Mouse (Mus musculus): ENCODE data around the gene Apoh. TPM values are rescaled to one million over a fixed set of nuclear protein-coding genes. Genes with fewer than 3 reads are reported as not detected.

Apoh gene
- polyA plus RNA-seq, 1 experiment: 0.25 TPM

DNA sequence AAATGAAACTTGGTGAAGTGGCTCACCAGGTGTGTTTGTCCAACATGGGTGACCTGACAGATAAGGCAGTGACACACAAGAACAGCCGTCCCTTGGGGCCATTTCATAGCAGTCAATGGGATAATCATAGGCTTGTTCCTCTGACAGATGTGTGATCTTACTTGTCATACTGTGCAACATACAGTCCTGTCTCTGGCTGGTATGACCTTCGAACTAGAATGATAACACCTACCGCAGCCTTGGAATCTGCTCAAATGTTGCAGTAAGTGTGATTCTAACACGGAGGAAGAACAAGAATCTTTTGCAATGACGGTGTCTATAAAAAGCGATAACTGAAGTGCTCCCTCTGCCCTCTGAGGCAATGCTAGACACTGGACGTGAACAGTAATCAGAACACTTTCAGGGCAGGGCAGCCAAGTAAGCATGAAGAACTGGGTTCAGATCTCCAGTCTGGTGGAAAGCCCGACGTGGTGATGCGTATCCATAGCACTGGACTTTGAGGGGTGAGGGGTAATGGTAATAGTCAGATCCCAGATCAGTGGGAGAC, 9.8 kb downstream of the Apoh start:
- H3K4me3 ChIP-seq: no peak overlapping the region
- no peaks in the 10 kb centered on the region for H3K79me2 ChIP-seq (ENCODE audit: control insufficient read depth, insufficient read depth)
- H3K4me2 ChIP-seq (ENCODE audit: low read depth): no peak overlapping the region
- no peak for TF ChIP-seq CEBPB (IDR thresholded peaks at IDR 0.05; ENCODE audit: insufficient read depth, poor library complexity, severe bottlenecking)
- TF ChIP-seq TCF12 (IDR thresholded peaks at IDR 0.05; ENCODE audit: insufficient read depth, poor library complexity, severe bottlenecking): no peak
- no peak for TF ChIP-seq TCF3 (IDR thresholded peaks at IDR 0.05; ENCODE audit: insufficient read length, low read depth)
- TF ChIP-seq POLR2AphosphoS2 (IDR thresholded peaks at IDR 0.05; ENCODE audit: insufficient read length, low read depth): no peak
- TF ChIP-seq SRF (IDR thresholded peaks at IDR 0.05; ENCODE audit: control insufficient read depth, insufficient read length, low read depth): no peak
- TF ChIP-seq USF1 (IDR thresholded peaks at IDR 0.05; ENCODE audit: low read depth): no peak
- no peak for TF ChIP-seq POLR2A (IDR thresholded peaks at IDR 0.05; ENCODE audit: insufficient read length, low read depth)
- TF ChIP-seq MYOD1 (IDR thresholded peaks at IDR 0.05; ENCODE audit: control insufficient read depth in 1 of 3, insufficient read length in 2 of 3, low read depth in 2 of 3): no peak
- TF ChIP-seq MAX (IDR thresholded peaks at IDR 0.05; ENCODE audit: low read depth): no peak
- no peak for TF ChIP-seq E2F4 (IDR thresholded peaks at IDR 0.05; ENCODE audit: insufficient read depth)
- no peak for TF ChIP-seq MYOG (IDR thresholded peaks at IDR 0.05; ENCODE audit: control insufficient read depth in 1 of 3, insufficient read depth in 1 of 3, insufficient read length in 2 of 3, low read depth in 2 of 3)
- no peak for TF ChIP-seq REST (IDR thresholded peaks at IDR 0.05; ENCODE audit: insufficient read depth, insufficient read length)
- H3K27me3 ChIP-seq (ENCODE audit: control insufficient read depth, insufficient read depth, insufficient read length): no peaks in the 10 kb centered on the region
- H3ac ChIP-seq (ENCODE audit: control insufficient read depth, insufficient read length): no peak overlapping the region
- no peaks in the 10 kb centered on the region for H3K36me3 ChIP-seq (ENCODE audit: control insufficient read depth, insufficient read depth)

- Histone ChIP-seq H3K36me3 (ENCODE audit: control insufficient read depth, insufficient read depth) (no peaks in the 10 kb centered on the region), H3K4me3 (no peak overlapping the region), H3K27me3 (ENCODE audit: control insufficient read depth, insufficient read depth, insufficient read length) (no peaks in the 10 kb centered on the region), H3K79me2 (ENCODE audit: control insufficient read depth, insufficient read depth) (no peaks in the 10 kb centered on the region), H3ac (ENCODE audit: control insufficient read depth, insufficient read length) (no peak overlapping the region), H3K4me2 (ENCODE audit: low read depth) (no peak overlapping the region)
- TF ChIP-seq POLR2AphosphoS2 (IDR thresholded peaks at IDR 0.05; ENCODE audit: insufficient read length, low read depth) (no peak), REST (IDR thresholded peaks at IDR 0.05; ENCODE audit: insufficient read depth, insufficient read length) (no peak), TCF12 (IDR thresholded peaks at IDR 0.05; ENCODE audit: insufficient read depth, poor library complexity, severe bottlenecking) (no peak), MYOG (IDR thresholded peaks at IDR 0.05; ENCODE audit: control insufficient read depth in 1 of 3, insufficient read depth in 1 of 3, insufficient read length in 2 of 3, low read depth in 2 of 3) (no peak), MAX (IDR thresholded peaks at IDR 0.05; ENCODE audit: low read depth) (no peak), E2F4 (IDR thresholded peaks at IDR 0.05; ENCODE audit: insufficient read depth) (no peak), USF1 (IDR thresholded peaks at IDR 0.05; ENCODE audit: low read depth) (no peak), CEBPB (IDR thresholded peaks at IDR 0.05; ENCODE audit: insufficient read depth, poor library complexity, severe bottlenecking) (no peak), POLR2A (IDR thresholded peaks at IDR 0.05; ENCODE audit: insufficient read length, low read depth) (no peak), TCF3 (IDR thresholded peaks at IDR 0.05; ENCODE audit: insufficient read length, low read depth) (no peak), MYOD1 (IDR thresholded peaks at IDR 0.05; ENCODE audit: control insufficient read depth in 1 of 3, insufficient read length in 2 of 3, low read depth in 2 of 3) (no peak), SRF (IDR thresholded peaks at IDR 0.05; ENCODE audit: control insufficient read depth, insufficient read length, low read depth) (no peak)
Observed at GRCm38 (mm10) chr11:108356020-108356419, 12.9 kb downstream of the Apoh start.

GRCm38 (mm10) chr11:108358911-108359310, 15.8 kb downstream of the Apoh start:
- no peak overlapping the region for H3K4me2 ChIP-seq (ENCODE audit: low read depth)
- no peak overlapping the region for H3K4me3 ChIP-seq
- H3K27me3 ChIP-seq (ENCODE audit: control insufficient read depth, insufficient read depth, insufficient read length): no peaks in the 10 kb centered on the region
- H3ac ChIP-seq (ENCODE audit: control insufficient read depth, insufficient read length): no peak overlapping the region
- H3K79me2 ChIP-seq (ENCODE audit: control insufficient read depth, insufficient read depth): no peaks in the 10 kb centered on the region
- no peak for TF ChIP-seq MYOD1 (IDR thresholded peaks at IDR 0.05; ENCODE audit: control insufficient read depth in 1 of 3, insufficient read length in 2 of 3, low read depth in 2 of 3)
- TF ChIP-seq POLR2A (IDR thresholded peaks at IDR 0.05; ENCODE audit: insufficient read length, low read depth): no peak
- no peak for TF ChIP-seq CEBPB (IDR thresholded peaks at IDR 0.05; ENCODE audit: insufficient read depth, poor library complexity, severe bottlenecking)
- TF ChIP-seq TCF3 (IDR thresholded peaks at IDR 0.05; ENCODE audit: insufficient read length, low read depth): no peak
- no peak for TF ChIP-seq TCF12 (IDR thresholded peaks at IDR 0.05; ENCODE audit: insufficient read depth, poor library complexity, severe bottlenecking)
- TF ChIP-seq USF1 (IDR thresholded peaks at IDR 0.05; ENCODE audit: low read depth): no peak
- no peak for TF ChIP-seq E2F4 (IDR thresholded peaks at IDR 0.05; ENCODE audit: insufficient read depth)
- no peak for TF ChIP-seq POLR2AphosphoS2 (IDR thresholded peaks at IDR 0.05; ENCODE audit: insufficient read length, low read depth)
- TF ChIP-seq MYOG (IDR thresholded peaks at IDR 0.05; ENCODE audit: control insufficient read depth in 1 of 3, insufficient read depth in 1 of 3, insufficient read length in 2 of 3, low read depth in 2 of 3): no peak
- no peak for TF ChIP-seq MAX (IDR thresholded peaks at IDR 0.05; ENCODE audit: low read depth)
- no peaks in the 10 kb centered on the region for H3K36me3 ChIP-seq (ENCODE audit: control insufficient read depth, insufficient read depth)

GRCm38 (mm10) chr11:108360983-108361382, 17.8 kb downstream of the Apoh start:
- H3ac ChIP-seq (ENCODE audit: control insufficient read depth, insufficient read length): no peak overlapping the region
- H3K27me3 ChIP-seq (ENCODE audit: control insufficient read depth, insufficient read depth, insufficient read length): no peaks in the 10 kb centered on the region
- no peak overlapping the region for H3K4me3 ChIP-seq
- H3K79me2 ChIP-seq (ENCODE audit: control insufficient read depth, insufficient read depth): no peaks in the 10 kb centered on the region
- H3K4me2 ChIP-seq (ENCODE audit: low read depth): no peak overlapping the region
- no peak for TF ChIP-seq TCF12 (IDR thresholded peaks at IDR 0.05; ENCODE audit: insufficient read depth, poor library complexity, severe bottlenecking)
- TF ChIP-seq SRF (IDR thresholded peaks at IDR 0.05; ENCODE audit: control insufficient read depth, insufficient read length, low read depth): no peak
- no peak for TF ChIP-seq TCF3 (IDR thresholded peaks at IDR 0.05; ENCODE audit: insufficient read length, low read depth)
- no peak for TF ChIP-seq MAX (IDR thresholded peaks at IDR 0.05; ENCODE audit: low read depth)
- TF ChIP-seq MYOG (IDR thresholded peaks at IDR 0.05; ENCODE audit: control insufficient read depth in 1 of 3, insufficient read depth in 1 of 3, insufficient read length in 2 of 3, low read depth in 2 of 3): no peak
- no peak for TF ChIP-seq MYOD1 (IDR thresholded peaks at IDR 0.05; ENCODE audit: control insufficient read depth in 1 of 3, insufficient read length in 2 of 3, low read depth in 2 of 3)
- no peak for TF ChIP-seq E2F4 (IDR thresholded peaks at IDR 0.05; ENCODE audit: insufficient read depth)
- TF ChIP-seq CEBPB (IDR thresholded peaks at IDR 0.05; ENCODE audit: insufficient read depth, poor library complexity, severe bottlenecking): no peak
- TF ChIP-seq REST (IDR thresholded peaks at IDR 0.05; ENCODE audit: insufficient read depth, insufficient read length): no peak
- TF ChIP-seq POLR2AphosphoS2 (IDR thresholded peaks at IDR 0.05; ENCODE audit: insufficient read length, low read depth): no peak
- TF ChIP-seq USF1 (IDR thresholded peaks at IDR 0.05; ENCODE audit: low read depth): no peak
- no peak for TF ChIP-seq POLR2A (IDR thresholded peaks at IDR 0.05; ENCODE audit: insufficient read length, low read depth)
- no peaks in the 10 kb centered on the region for H3K36me3 ChIP-seq (ENCODE audit: control insufficient read depth, insufficient read depth)
